Mouse (Mus musculus) midbrain, embryonic 12.5 days (tissue): ENCODE measurements around the gene Sept8. TPM values are rescaled to one million over a fixed set of nuclear protein-coding genes. Genes with fewer than 3 reads are reported as not detected.
A peak's percentile ranks its signal among the peaks of the same experiment; 100 is the strongest.

Source experiments
- ATAC-seq: fragments of 200-750 bp; cut with Nextera tagmentation; 2 replicates; pipeline ENCODE4 v1.8.0; 2017; ENCODE audit warnings: low read depth, moderate TSS enrichment, moderate library complexity; ENCODE audit not compliant: low FRiP score
- H3K27ac ChIP-seq: fragments of 300-500 bp; sonication (generic); replicated peaks from 2 replicates; pipeline ENCODE4 v1.5.1; 2016; ENCODE audit warnings: mild to moderate bottlenecking
- H3K27me3 ChIP-seq: fragments of 300-500 bp; sonication (generic); 2 replicates; pipeline ENCODE4 v1.6.1; 2016; ENCODE audit warnings: mild to moderate bottlenecking
- H3K36me3 ChIP-seq: fragments of 300-500 bp; sonication (generic); 2 replicates; pipeline ENCODE4 v1.6.1; 2016
- H3K4me1 ChIP-seq: fragments of 300-500 bp; sonication (generic); 2 replicates; pipeline ENCODE4 v1.6.1; 2016
- H3K4me2 ChIP-seq: fragments of 300-500 bp; sonication (generic); replicated peaks from 2 replicates; pipeline ENCODE4 v1.6.1; 2016; ENCODE audit warnings: mild to moderate bottlenecking, moderate library complexity
- H3K4me3 ChIP-seq: fragments of 300-500 bp; sonication (generic); 2 replicates; pipeline ENCODE4 v1.5.1; 2016; ENCODE audit warnings: mild to moderate bottlenecking
- H3K9ac ChIP-seq: fragments of 300-500 bp; sonication (generic); replicated peaks from 2 replicates; pipeline ENCODE4 v1.6.1; 2016; ENCODE audit warnings: mild to moderate bottlenecking, moderate library complexity
- H3K9me3 ChIP-seq: fragments of 300-500 bp; sonication (generic); 2 replicates; pipeline ENCODE4 v1.6.1; 2016; ENCODE audit warnings: mild to moderate bottlenecking
- WGBS: fragments of 180-500 bp; shearing (Covaris S2); methylation state at CpG from one replicate; pipeline ENCODE4 v1.1.7; 2016; 5-methylcytosine and 5-hydroxymethylcytosine counted together
- polyA plus RNA-seq: library from polyadenylated mRNA; unstranded; fragments of >200 nt; fragmentation: Nextera tagmentation; extraction: Ambion mirVana; gene quantifications from 2 replicates; pipeline ENCODE4 v1.2.1, GENCODE M21; 2016

The Sept8 gene
- polyA plus RNA-seq, 1 experiment from 2014 or later: 17.1 TPM

- H3K4me2 ChIP-seq: no peak overlapping the region
- no peak for ATAC-seq
Observed at GRCm38 (mm10) chr11:53561986-53562385, 42.9 kb downstream of the Sept8 start.

DNA sequence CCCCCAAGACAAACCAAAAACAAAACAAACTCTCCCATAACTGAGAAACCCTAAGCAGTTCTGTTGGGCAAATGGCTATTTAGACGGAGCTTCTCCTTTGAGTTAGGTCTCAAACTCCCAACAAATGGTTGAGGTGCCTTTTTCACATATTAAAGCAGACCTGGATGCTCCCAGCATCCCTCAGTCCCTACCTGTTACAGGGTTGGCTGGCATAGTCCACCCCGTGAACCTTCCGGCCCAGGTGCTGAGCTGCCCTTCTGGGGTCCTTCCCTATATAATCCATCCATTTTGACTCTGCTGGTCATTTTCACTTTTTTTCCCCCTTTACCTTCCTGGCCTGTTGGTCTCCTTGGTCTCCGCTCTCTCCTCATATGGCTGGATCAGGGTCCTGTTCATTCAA lies 47.6 kb downstream of the Sept8 start:
- WGBS: 86% methylated on average over 4 of the region's 4 CpGs
- Histone ChIP-seq H3K9ac (no peak overlapping the region), H3K27ac (peak overlapping the region; percentile 85; the same call in 1 of the 2 replicates), H3K27me3 (no peaks in the 10 kb centered on the region), H3K4me2 (peak overlapping the region; percentile 72), H3K36me3 (peaks cover 10% of the 10 kb centered on the region), H3K9me3 (0 out of 2 replicates have a peak, but pooled peaks cover 7% of the 10 kb centered on the region), H3K4me3 (peak overlapping the region; percentile 87), H3K4me1 (peaks cover 19% of the 10 kb centered on the region)
- 0 out of 2 replicates have a peak, but pooled peaks have one; percentile 14 for ATAC-seq

More at GRCm38 (mm10) chr11:53561986-53562385, 42.9 kb downstream of the Sept8 start:
- no peaks in the 10 kb centered on the region for H3K27me3 ChIP-seq
- no peak overlapping the region for H3K9ac ChIP-seq
- 74% methylated on average over 2 of the region's 2 CpGs for WGBS
- no peaks in the 10 kb centered on the region for H3K36me3 ChIP-seq
- no peak overlapping the region for H3K27ac ChIP-seq
- H3K9me3 ChIP-seq: 0 out of 2 replicates have a peak, but pooled peaks cover 7% of the 10 kb centered on the region
- no peak overlapping the region for H3K4me3 ChIP-seq
- H3K4me1 ChIP-seq: peaks cover 4% of the 10 kb centered on the region; the same call in 1 of the 2 replicates

DNA sequence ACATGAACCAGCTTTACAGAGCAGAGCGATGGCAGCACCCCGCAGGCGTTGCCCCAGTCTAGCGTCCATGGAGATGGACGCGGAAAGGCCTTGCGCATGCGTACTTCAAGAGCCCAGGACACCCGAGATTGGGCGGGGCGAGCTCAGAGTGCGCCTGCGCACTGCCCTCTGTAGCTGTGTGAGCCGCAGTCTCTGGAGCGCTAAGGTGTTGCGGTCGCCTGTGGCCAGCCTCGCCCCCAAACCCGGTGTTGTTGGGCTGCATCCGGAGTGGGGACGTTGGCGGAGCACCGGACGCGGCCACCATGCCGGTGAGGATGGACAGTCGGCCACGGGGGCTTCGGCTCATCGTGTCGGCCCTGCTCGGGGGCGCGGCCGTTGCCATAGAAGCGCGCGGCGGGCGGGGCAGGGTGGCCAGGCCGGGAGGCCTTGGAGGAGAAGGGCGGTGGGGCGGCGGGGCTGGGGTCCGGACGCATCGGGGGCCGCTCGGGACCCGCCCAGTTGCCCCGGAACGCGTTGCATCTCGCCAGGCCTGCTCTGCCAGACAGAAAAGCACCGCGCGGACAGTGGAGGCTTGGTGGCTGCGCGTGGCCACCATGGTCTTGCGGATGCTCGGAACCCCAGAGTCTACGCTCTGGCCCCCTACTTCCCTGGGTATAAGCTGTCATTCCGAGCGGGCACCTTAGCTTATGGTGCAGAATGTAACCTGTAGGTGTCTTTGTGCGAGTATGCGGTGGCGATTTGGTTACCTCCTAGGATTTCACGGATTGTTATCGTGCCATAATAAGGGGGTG lies 48.4 kb downstream of the Sept8 start, which contains the start of gene Kif3a:
TSS of gene Kif3a (plus strand) at position 156 of the 791 bp plus-strand sequence.
- H3K27ac ChIP-seq: peak within 1 kb of the TSS; percentile 85
- H3K9me3 ChIP-seq: 0 out of 2 replicates have a peak, but pooled peaks cover 7% of the 10 kb centered on the region
- H3K4me1 ChIP-seq: peaks cover 19% of the 10 kb centered on the region
- H3K27me3 ChIP-seq: no peaks in the 10 kb centered on the region
- peak within 1 kb of the TSS; percentile 83 for H3K9ac ChIP-seq
- peak; percentile 97 for ATAC-seq
- H3K4me2 ChIP-seq: peak within 1 kb of the TSS; percentile 72
- peak within 1 kb of the TSS; percentile 87 for H3K4me3 ChIP-seq
- WGBS: 1% methylated on average over 68 of the region's 69 CpGs
- H3K36me3 ChIP-seq: peaks cover 10% of the 10 kb centered on the region

- no peak for ATAC-seq
- Histone ChIP-seq H3K27ac (no peak overlapping the region), H3K4me2 (no peak overlapping the region), H3K27me3 (no peaks in the 10 kb centered on the region), H3K4me1 (no peaks in the 10 kb centered on the region), H3K4me3 (no peak overlapping the region), H3K36me3 (peaks cover 63% of the 10 kb centered on the region), H3K9me3 (no peaks in the 10 kb centered on the region), H3K9ac (no peak overlapping the region)
- WGBS: 96% methylated on average over 3 of the region's 3 CpGs
Observed at GRCm38 (mm10) chr11:53580562-53580961, 61.5 kb downstream of the Sept8 start.

DNA sequence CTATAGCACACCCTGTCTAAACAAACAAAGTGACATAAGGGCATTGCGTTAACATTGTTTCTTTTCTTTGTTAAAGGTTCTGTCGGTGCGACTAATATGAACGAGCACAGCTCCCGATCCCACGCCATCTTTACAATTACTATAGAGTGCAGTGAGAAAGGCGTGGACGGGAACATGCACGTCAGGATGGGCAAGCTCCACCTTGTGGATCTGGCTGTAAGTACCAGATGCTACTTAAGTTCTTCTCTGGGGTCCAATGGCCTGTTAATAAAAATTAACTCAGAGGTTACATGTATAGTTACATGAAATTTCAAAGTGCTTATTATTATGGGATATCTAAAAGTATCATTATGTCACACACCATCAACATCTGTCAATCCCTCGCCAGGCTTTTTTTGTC lies 64.1 kb downstream of the Sept8 start:
- 72% methylated on average over 10 of the region's 10 CpGs for WGBS
- no peak overlapping the region for H3K9ac ChIP-seq
- no peak overlapping the region for H3K4me3 ChIP-seq
- ATAC-seq: no peak
- peaks cover 73% of the 10 kb centered on the region for H3K36me3 ChIP-seq
- H3K4me1 ChIP-seq: no peaks in the 10 kb centered on the region
- H3K4me2 ChIP-seq: no peak overlapping the region
- H3K27me3 ChIP-seq: no peaks in the 10 kb centered on the region
- no peak overlapping the region for H3K27ac ChIP-seq
- H3K9me3 ChIP-seq: no peaks in the 10 kb centered on the region

DNA sequence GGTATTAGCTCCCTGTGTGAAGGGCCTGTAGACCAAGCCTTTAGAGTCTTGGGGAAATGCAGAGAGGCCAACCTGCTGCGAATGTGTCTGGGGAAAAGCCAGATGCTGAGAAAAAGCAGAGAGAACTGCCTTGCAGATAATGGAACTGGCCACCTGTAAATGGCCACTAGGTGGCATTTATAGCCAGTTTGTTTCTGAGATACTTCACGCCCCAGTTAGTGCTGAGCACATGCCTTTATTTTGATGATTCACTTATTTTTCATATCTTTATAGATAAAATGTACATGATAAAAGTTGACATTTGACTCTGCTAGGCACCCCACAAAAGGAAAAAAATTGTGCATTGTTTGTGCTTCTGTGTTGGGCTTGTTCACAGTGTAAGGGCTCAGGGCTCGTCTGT lies 65.8 kb downstream of the Sept8 start:
- ATAC-seq: no peak
- Histone ChIP-seq H3K4me1 (no peaks in the 10 kb centered on the region), H3K4me2 (no peak overlapping the region), H3K27ac (no peak overlapping the region), H3K27me3 (no peaks in the 10 kb centered on the region), H3K9ac (no peak overlapping the region), H3K36me3 (peaks cover 77% of the 10 kb centered on the region), H3K4me3 (no peak overlapping the region), H3K9me3 (no peaks in the 10 kb centered on the region)
- 66% methylated on average over 3 of the region's 3 CpGs for WGBS

GRCm38 (mm10) chr11:53585510-53585909 lies 66.5 kb downstream of the Sept8 start:
- no peak for ATAC-seq
- Histone ChIP-seq H3K9ac (no peak overlapping the region), H3K27me3 (no peaks in the 10 kb centered on the region), H3K4me1 (no peaks in the 10 kb centered on the region), H3K27ac (no peak overlapping the region), H3K9me3 (no peaks in the 10 kb centered on the region), H3K36me3 (peaks cover 74% of the 10 kb centered on the region), H3K4me2 (no peak overlapping the region), H3K4me3 (no peak overlapping the region)
- WGBS: 96% methylated on average over 6 of the region's 6 CpGs

DNA sequence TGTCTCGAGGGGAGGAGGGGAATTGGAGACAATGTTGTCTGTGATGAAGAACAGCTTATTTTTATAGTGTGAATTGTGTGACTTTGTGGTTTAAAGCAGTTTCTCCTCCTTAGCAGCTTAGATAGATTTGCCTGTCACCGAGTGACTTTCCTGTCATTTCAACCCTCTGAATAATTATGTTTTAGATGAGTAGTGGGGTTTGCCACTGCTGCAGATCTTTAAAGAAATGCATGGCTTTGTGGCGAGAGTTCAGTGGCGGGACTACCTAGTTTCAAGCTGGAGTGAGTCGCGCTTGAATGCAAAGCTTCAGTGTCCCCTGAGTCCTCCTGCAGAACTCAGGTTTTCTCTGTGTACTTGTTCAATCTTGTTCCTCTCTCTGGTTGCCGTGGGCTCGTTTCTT lies 69.2 kb downstream of the Sept8 start:
- ATAC-seq: no peak
- Histone ChIP-seq H3K9me3 (no peaks in the 10 kb centered on the region), H3K27ac (no peak overlapping the region), H3K36me3 (peaks cover 75% of the 10 kb centered on the region), H3K4me3 (no peak overlapping the region), H3K9ac (no peak overlapping the region), H3K27me3 (no peaks in the 10 kb centered on the region), H3K4me2 (no peak overlapping the region), H3K4me1 (no peaks in the 10 kb centered on the region)
- WGBS: 81% methylated on average over 8 of the region's 8 CpGs

DNA sequence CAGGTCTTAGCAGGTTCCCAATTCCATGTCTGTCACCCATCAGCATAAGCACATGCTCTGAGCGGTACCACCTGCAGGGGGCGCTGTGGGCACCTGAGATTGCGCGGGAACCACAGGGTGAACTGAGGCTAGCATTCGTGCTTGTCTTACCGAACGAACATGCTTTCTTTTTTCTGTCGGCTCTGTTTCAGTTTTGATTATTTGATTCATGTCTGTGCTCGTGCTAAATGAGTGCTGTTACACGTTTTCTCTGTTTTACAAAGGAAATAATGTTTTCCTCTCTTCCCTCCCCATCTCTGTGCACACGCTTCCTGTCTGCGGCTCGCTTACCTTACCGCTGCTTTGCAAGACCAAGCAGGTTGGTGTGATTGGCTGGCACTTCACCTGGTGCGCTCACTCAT lies 71.3 kb downstream of the Sept8 start:
- Histone ChIP-seq H3K27ac (no peak overlapping the region), H3K27me3 (no peaks in the 10 kb centered on the region), H3K4me3 (no peak overlapping the region), H3K9me3 (no peaks in the 10 kb centered on the region), H3K4me2 (no peak overlapping the region), H3K4me1 (no peaks in the 10 kb centered on the region), H3K9ac (no peak overlapping the region), H3K36me3 (peaks cover 76% of the 10 kb centered on the region)
- WGBS: 40% methylated on average over 15 of the region's 15 CpGs
- no peak for ATAC-seq

GRCm38 (mm10) chr11:53591116-53591515 lies 72.1 kb downstream of the Sept8 start:
- WGBS: 95% methylated on average over 5 of the region's 5 CpGs
- Histone ChIP-seq H3K9me3 (no peaks in the 10 kb centered on the region), H3K9ac (no peak overlapping the region), H3K4me2 (no peak overlapping the region), H3K27me3 (no peaks in the 10 kb centered on the region), H3K4me1 (no peaks in the 10 kb centered on the region), H3K4me3 (no peak overlapping the region), H3K36me3 (peaks cover 75% of the 10 kb centered on the region), H3K27ac (no peak overlapping the region)
- no peak for ATAC-seq
